Mouse (Mus musculus) heart, adult 2 months (tissue): ENCODE measurements around the gene Nufip1. TPM values are rescaled to one million over a fixed set of nuclear protein-coding genes. Genes with fewer than 3 reads are reported as not detected.

Source experiments
- DNase-seq, 2 experiments: peaks; one replicate each; pipeline ENCODE4 v3.0.0; 2021
- H3K27ac ChIP-seq: fragments of 200-600 bp; 2 replicates; pipeline ENCODE4 v1.8.1; 2022
- H3K27me3 ChIP-seq: fragments of 200-500 bp; 2 replicates; pipeline ENCODE4 v1.6.1; 2012; ENCODE audit warnings: mild to moderate bottlenecking, low read length, inconsistent platforms, mixed read lengths; ENCODE audit not compliant: control insufficient read depth, insufficient read depth
- H3K36me3 ChIP-seq: fragments of 200-500 bp; 2 replicates; pipeline ENCODE4 v1.6.1; 2012; ENCODE audit warnings: low read length, inconsistent platforms; ENCODE audit not compliant: control insufficient read depth, insufficient read depth
- H3K4me1 ChIP-seq: fragments of 200-500 bp; 2 replicates; pipeline ENCODE4 v1.6.1; 2011; ENCODE audit warnings: low read length; ENCODE audit not compliant: control insufficient read depth, insufficient read depth
- H3K4me3 ChIP-seq: fragments of 200-600 bp; 2 replicates; pipeline ENCODE4 v1.8.1; 2022
- H3K79me2 ChIP-seq: fragments of 200-500 bp; replicated peaks from 2 replicates; pipeline ENCODE4 v1.6.1; 2012; ENCODE audit warnings: mild to moderate bottlenecking, inconsistent platforms, low read length, moderate library complexity, mixed read lengths; ENCODE audit not compliant: control insufficient read depth, insufficient read depth
- H3K9ac ChIP-seq: fragments of 200-500 bp; 2 replicates; pipeline ENCODE4 v1.6.1; 2012; ENCODE audit warnings: low read depth, mild to moderate bottlenecking, control low read depth, inconsistent platforms, low read length, mixed read lengths
- CTCF ChIP-seq: fragments of 200-600 bp; IDR thresholded peaks from 2 replicates; pipeline ENCODE4 v1.8.1; 2022; ENCODE audit warnings: antibody characterized with exemption, mild to moderate bottlenecking, moderate library complexity
- EP300 ChIP-seq: fragments of 200-500 bp; IDR thresholded peaks from 2 replicates; pipeline ENCODE4 v1.6.1; 2011; ENCODE audit warnings: low read depth, low read length, control low read depth; ENCODE audit not compliant: insufficient read depth
- POLR2A ChIP-seq: fragments of 200-500 bp; IDR thresholded peaks from 2 replicates; pipeline ENCODE4 v1.6.1; 2011; ENCODE audit warnings: mild to moderate bottlenecking, low read depth, low read length, control low read depth; ENCODE audit not compliant: insufficient read depth
- WGBS: fragments of 180-500 bp; shearing (Covaris S2); methylation state at CpG from one replicate; pipeline ENCODE4 v1.1.7; 2018; 5-methylcytosine and 5-hydroxymethylcytosine counted together
- intact Hi-C: fragments of 180-260 bp; cut with DNase I; formaldehyde crosslinking; loops from one replicate; pipeline ENCODE4 v1.15.1; 2025
- long read RNA-seq: library from polyadenylated mRNA; stranded (forward); transcript quantifications from one replicate; pipeline ENCODE4 v2.0.0, GENCODE M21; 2021
- polyA plus RNA-seq: library from polyadenylated mRNA; depleted of rRNA; stranded (reverse); fragments of >200 nt; gene quantifications from 2 replicates; pipeline ENCODE4 v1.2.3, GENCODE M21; 2012; rRNA removed
- total RNA-seq, 2 experiments: library from RNA; stranded (reverse); gene quantifications; 2 replicates each; pipeline ENCODE4 v1.2.3; 2021

Gene Nufip1
- 1 to 10 TPM; 3.0 to 3.1 TPM for total RNA-seq
- 1.5 and 1.8 TPM in 2 replicates for polyA plus RNA-seq
- long read RNA-seq, transcript Nufip1-201 (10 exons, 3,974 nt): major isoform, 7 of 8 reads
- long read RNA-seq, partial matches to known transcripts: 0 of 8 reads
- long read RNA-seq, other reads (novel, unspliced or antisense): 1 of 8 reads

DNA sequence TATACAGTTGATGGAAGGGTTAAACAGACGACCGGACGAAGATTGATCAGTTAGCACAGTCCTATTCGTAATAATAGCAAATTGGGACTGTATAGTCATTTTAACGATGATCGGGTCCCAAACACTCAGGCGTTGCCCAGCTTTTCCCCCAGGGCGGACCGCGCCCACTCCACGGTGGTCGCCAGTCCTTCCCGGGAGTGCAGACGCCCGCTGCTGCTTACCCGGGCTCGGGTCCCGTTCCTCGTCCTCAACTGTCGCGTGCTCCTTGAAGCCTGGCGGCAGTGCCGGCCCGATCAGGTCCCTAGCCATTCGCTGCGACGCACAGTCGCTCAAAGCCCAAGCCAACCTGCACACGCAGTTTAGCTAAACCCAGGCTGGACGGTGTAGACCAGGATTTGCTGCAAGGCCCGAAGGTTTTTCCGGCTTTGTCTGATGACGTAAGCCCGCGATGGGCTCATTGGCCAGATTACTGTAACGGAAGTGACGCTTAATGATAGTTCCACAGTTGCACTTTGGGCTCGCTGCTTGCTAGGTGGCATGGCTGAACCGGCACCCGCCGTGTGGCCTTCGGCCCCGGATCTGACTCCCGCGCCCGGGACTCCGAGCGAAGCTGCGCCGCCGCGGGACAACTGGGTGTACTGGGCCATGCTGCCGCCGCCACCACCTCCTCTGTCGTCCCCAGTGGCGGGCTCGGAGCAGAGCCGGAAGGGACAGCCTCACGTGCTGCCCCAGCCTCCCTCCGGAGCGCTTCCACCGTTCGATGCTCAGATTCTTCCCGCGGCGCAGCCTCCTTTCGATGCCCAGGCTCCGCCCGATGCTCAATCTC lies at the start of gene Nufip1, which contains the start of gene Gpalpp1:
Nufip1 (plus strand) TSS at position 496 of the 826 bp plus-strand sequence.
Gpalpp1 (minus strand) TSS at position 365 of the 826 bp plus-strand sequence.
- peak; percentile 88 to 91 for DNase-seq
- no peaks in the 10 kb centered on the region for H3K79me2 ChIP-seq
- peak within 1 kb of the TSS; percentile 96 for H3K4me3 ChIP-seq
- under 1% methylated on average over 69 of the region's 69 CpGs for WGBS
- TF ChIP-seq EP300: 0 out of 2 replicates have a peak, but pooled peaks have one; percentile 64
- peak; percentile 70 for TF ChIP-seq POLR2A
- TF ChIP-seq CTCF: peak; percentile 27; the same call in 1 of the 2 replicates
- H3K27ac ChIP-seq: peak within 1 kb of the TSS; percentile 75
- intact Hi-C loops: loop anchor here (5.0 kb wide), 1 partner anchor 42 kb away; no protein-coding TSS in a partner anchor
- H3K9ac ChIP-seq: peak within 1 kb of the TSS; percentile 82
- no peaks in the 10 kb centered on the region; the same call in 1 of the 2 replicates for H3K36me3 ChIP-seq
- no peaks in the 10 kb centered on the region for H3K27me3 ChIP-seq
- peaks cover 2% of the 10 kb centered on the region for H3K4me1 ChIP-seq

DNA sequence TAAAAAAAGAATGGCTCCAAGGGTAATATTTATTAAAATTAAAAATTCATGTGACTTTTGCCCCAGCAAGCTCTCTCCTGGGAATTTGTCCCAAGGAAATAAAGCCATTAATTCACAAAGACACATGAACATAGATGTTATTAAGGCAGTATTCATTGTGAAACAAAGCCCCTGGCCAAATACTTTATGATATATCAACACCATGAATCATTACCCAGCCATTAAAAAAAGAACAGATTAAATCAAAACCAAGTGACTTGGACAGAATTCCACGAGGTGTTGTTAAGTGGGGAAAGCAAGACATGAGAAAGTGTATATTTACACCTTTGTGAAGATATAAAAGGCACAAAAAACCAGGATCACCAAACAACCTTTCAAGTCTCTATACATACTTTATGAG lies 43.5 kb upstream of the Nufip1 start:
- Histone ChIP-seq H3K27ac (no peak overlapping the region), H3K9ac (no peak overlapping the region), H3K27me3 (no peaks in the 10 kb centered on the region), H3K4me3 (no peak overlapping the region), H3K79me2 (no peaks in the 10 kb centered on the region), H3K36me3 (no peaks in the 10 kb centered on the region), H3K4me1 (no peaks in the 10 kb centered on the region)
- intact Hi-C loops: no loop called here
- TF ChIP-seq CTCF (no peak), EP300 (no peak), POLR2A (no peak)
- whole genome bisulfite sequencing: 76% methylated on average over 1 of the region's 1 CpGs
- DNase-seq: no peak

DNA sequence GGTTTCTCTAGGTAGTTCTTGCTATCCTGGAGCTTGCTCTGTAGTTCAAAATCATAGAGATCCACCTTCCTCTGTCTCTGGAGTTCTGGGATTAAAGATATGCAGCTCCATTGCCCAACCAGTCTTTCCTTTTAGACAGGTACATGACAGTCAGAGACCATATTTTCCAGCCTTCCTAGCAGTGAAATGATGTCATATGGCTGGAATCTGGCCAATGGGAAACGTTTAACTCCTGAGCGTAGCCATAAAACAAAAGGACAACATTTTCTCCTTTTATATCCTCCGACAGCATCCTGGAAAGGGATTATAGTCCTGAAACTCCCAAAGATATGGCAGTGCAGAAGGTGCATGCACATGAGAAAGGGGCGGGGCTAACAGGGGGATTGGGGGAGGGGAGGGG lies 42.4 kb upstream of the Nufip1 start:
- no peak for TF ChIP-seq POLR2A
- TF ChIP-seq CTCF: no peak
- no peak for TF ChIP-seq EP300
- DNase-seq: no peak
- intact Hi-C loops: no loop called here
- no peaks in the 10 kb centered on the region for H3K36me3 ChIP-seq
- 25% methylated on average over 4 of the region's 4 CpGs for WGBS
- no peak overlapping the region for H3K9ac ChIP-seq
- H3K4me1 ChIP-seq: no peaks in the 10 kb centered on the region
- no peak overlapping the region for H3K27ac ChIP-seq
- no peaks in the 10 kb centered on the region for H3K27me3 ChIP-seq
- H3K4me3 ChIP-seq: no peak overlapping the region
- H3K79me2 ChIP-seq: no peaks in the 10 kb centered on the region

DNA sequence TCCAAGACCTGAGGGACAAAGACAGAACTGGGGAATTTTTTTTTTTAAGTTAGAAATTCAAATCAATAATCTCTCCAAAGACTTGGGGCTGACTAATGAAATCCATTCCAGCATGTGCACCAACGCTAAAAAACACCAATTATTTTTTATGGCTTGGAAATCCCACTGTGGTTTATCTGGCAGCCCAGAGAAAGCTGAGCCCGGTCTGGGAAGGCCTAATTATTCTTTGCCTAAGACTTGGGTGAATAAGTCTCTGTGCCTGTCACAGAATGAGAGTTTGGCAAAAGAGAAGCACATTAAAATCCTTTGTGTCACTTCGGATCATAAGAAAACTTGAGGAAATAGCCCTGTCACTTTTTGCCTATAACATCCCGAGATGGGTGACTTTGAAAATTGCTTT lies 41.4 kb upstream of the Nufip1 start:
- Histone ChIP-seq H3K4me3 (no peak overlapping the region), H3K36me3 (no peaks in the 10 kb centered on the region), H3K4me1 (no peaks in the 10 kb centered on the region), H3K9ac (no peak overlapping the region), H3K79me2 (no peaks in the 10 kb centered on the region), H3K27ac (no peak overlapping the region), H3K27me3 (no peaks in the 10 kb centered on the region)
- intact Hi-C loops: no loop called here
- DNase-seq: no peak
- 84% methylated on average over 4 of the region's 4 CpGs for WGBS
- TF ChIP-seq EP300 (no peak), CTCF (no peak), POLR2A (no peak)

DNA sequence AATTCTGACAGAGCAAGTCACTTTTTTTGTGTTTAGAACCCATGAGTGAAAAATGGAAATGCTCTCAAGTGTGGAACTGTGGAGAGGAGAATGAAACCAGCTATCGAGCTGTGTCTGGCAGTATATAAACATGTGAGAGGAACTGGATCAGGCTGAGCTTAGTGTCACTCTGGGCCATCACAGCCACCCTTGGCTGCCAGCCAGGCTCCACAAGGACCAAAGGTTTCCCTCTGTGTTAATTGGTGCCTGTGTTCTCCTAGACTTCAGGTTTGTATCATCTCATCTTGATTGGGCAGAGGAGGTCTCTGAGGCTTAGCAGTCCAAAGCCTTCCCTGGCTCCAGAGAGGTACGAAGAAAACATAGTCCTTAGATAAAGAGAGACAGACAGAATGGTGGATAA lies 38.1 kb upstream of the Nufip1 start:
- no peak for DNase-seq
- Histone ChIP-seq H3K4me3 (no peak overlapping the region), H3K27ac (no peak overlapping the region), H3K36me3 (no peaks in the 10 kb centered on the region), H3K79me2 (no peaks in the 10 kb centered on the region), H3K4me1 (no peaks in the 10 kb centered on the region), H3K27me3 (no peaks in the 10 kb centered on the region), H3K9ac (no peak overlapping the region)
- TF ChIP-seq CTCF (no peak), EP300 (no peak), POLR2A (no peak)
- intact Hi-C loops: no loop called here
- WGBS: 41% methylated on average over 2 of the region's 2 CpGs

DNA sequence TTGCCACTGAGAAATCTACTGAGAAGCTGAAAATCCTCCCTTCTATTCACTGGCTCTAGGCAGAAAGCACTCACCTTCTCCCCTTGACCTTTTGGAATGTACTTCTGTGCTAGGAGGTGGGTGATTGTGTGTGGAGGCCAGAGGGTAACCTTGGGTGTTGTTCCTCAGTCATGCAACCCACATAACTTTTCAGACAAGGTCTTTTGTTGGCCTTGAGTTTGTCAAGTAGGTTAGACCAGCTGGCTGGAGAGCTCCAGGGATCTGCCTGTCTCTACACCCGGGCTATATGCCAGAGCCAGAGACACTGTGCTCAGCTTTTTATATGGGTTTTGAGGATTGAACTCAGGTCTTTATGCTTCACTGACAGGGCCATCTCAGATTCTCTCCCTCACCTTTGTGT lies 36.5 kb upstream of the Nufip1 start:
- intact Hi-C loops: no loop called here
- 63% methylated on average over 1 of the region's 1 CpGs for WGBS
- H3K27ac ChIP-seq: no peak overlapping the region
- no peaks in the 10 kb centered on the region for H3K27me3 ChIP-seq
- H3K4me3 ChIP-seq: no peak overlapping the region
- H3K9ac ChIP-seq: no peak overlapping the region
- no peak for DNase-seq
- H3K36me3 ChIP-seq: no peaks in the 10 kb centered on the region
- no peaks in the 10 kb centered on the region for H3K4me1 ChIP-seq
- TF ChIP-seq POLR2A (no peak), CTCF (no peak), EP300 (no peak)
- H3K79me2 ChIP-seq: no peaks in the 10 kb centered on the region
